18 mouse cellular contexts compared by ENCODE assay signal in the genomic region with DNA sequence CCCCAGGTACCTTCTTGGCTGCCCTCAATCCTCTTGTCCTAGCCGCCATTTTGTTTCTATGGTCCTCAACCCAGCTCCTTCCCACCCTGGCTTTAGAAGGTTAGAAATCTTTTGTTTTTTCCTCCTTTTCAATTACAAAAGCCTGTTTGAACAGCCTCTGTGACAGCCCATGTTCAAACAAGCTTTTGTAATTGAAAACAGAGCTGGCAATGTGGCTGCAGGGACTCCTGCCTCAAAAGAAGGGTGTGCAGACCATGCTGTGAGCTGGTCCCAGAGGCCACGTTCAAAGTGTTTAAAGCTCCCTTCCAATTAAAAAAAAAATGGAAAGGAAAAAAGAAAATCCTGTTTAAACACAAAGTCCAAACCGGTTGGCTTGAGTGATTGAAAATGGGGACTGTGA.
DNase-seq lines count a peak whose midpoint lies in the region; ATAC-seq and TF ChIP-seq lines count a peak whose summit lies in the region.
"Had no signal": no experiment of that assay in that cellular context is flagged by ENCODE, and none has a peak within 500 bp of the region (broad histone marks: within the 10 kb centered on the region; RNA-seq: fewer than 3 reads in every experiment).

No protein-coding gene starts in this region.

- no peak overlapping the region for H3K9ac ChIP-seq in forebrain, embryonic 14.5 days (ENCODE audit: low read length)
- H3K9ac ChIP-seq in forebrain, embryonic 13.5 days = no peak overlapping the region
- no peak overlapping the region for H3K9ac ChIP-seq in neural tube, embryonic 15.5 days (replicated peaks)
- H3K9ac ChIP-seq: forebrain, embryonic 15.5 days; hindbrain, embryonic 14.5 days had no signal

- no peak overlapping the region for H3K27ac ChIP-seq in forebrain, embryonic 14.5 days (ENCODE audit: low read depth, low read length)
- H3K27ac ChIP-seq in forebrain, embryonic 13.5 days = no peak overlapping the region
- 0 out of 2 replicates have a peak overlapping the region, but pooled peaks have one; percentile 23 for H3K27ac ChIP-seq in neural tube, embryonic 15.5 days (replicated peaks)
- no peak overlapping the region for H3K27ac ChIP-seq in thymus, adult 2 months (ENCODE audit: control insufficient read depth, insufficient read depth, low read length)
- H3K27ac ChIP-seq: forebrain, embryonic 15.5 days; heart, embryonic 10.5 days; hindbrain, embryonic 14.5 days had no signal

- DNase-seq in forebrain, embryonic 14.5 days (ENCODE audit: low spot score) = peak; percentile 39
- no peak for DNase-seq in neural tube, embryonic 10.5 days (ENCODE audit: extremely low spot score, low spot score)
- peak; percentile 58 for DNase-seq in ZHBTc4 (ENCODE audit: low read depth, low spot score)
- no peak for DNase-seq in thymus, adult 2 months
- DNase-seq: adrenal gland, adult 2 months; adrenal gland, postnatal 25 days; cerebellum, adult 2 months; cerebellum, postnatal 10 days; embryo, embryonic 11 days; gastrocnemius, postnatal 36 days; heart, adult 18-20 months; heart, postnatal 14 days had no signal

- no peaks in the 10 kb centered on the region; the same call in 1 of the 2 replicates for H3K27me3 ChIP-seq in forebrain, embryonic 14.5 days (replicated peaks; ENCODE audit: control insufficient read depth, insufficient read depth, low read length)
- 0 out of 2 replicates have a peak, but pooled peaks cover 5% of the 10 kb centered on the region for H3K27me3 ChIP-seq in forebrain, embryonic 13.5 days
- no peaks in the 10 kb centered on the region for H3K27me3 ChIP-seq in neural tube, embryonic 15.5 days (replicated peaks)
- H3K27me3 ChIP-seq in thymus, adult 2 months (ENCODE audit: control insufficient read depth, insufficient read depth, low read length) = no peaks in the 10 kb centered on the region
- H3K27me3 ChIP-seq: forebrain, embryonic 15.5 days had no signal

- no peak overlapping the region for H3K4me3 ChIP-seq in forebrain, embryonic 14.5 days (ENCODE audit: low read depth, low read length)
- H3K4me3 ChIP-seq in forebrain, embryonic 13.5 days = no peak overlapping the region
- H3K4me3 ChIP-seq in neural tube, embryonic 15.5 days (replicated peaks) = no peak overlapping the region
- H3K4me3 ChIP-seq in thymus, adult 2 months (ENCODE audit: control insufficient read depth, insufficient read depth, low read length) = no peak overlapping the region
- H3K4me3 ChIP-seq: forebrain, embryonic 15.5 days; heart, embryonic 10.5 days had no signal

- H3K9me3 ChIP-seq in forebrain, embryonic 14.5 days (replicated peaks; ENCODE audit: control insufficient read depth, low read length) = no peaks in the 10 kb centered on the region
- H3K9me3 ChIP-seq in forebrain, embryonic 13.5 days (replicated peaks) = no peaks in the 10 kb centered on the region
- H3K9me3 ChIP-seq in neural tube, embryonic 15.5 days (replicated peaks) = no peaks in the 10 kb centered on the region
- H3K9me3 ChIP-seq: forebrain, embryonic 15.5 days; heart, embryonic 10.5 days had no signal

- H3K4me1 ChIP-seq in forebrain, embryonic 14.5 days (ENCODE audit: control insufficient read depth, insufficient read depth, low read length) = peaks cover 3% of the 10 kb centered on the region; the same call in 1 of the 2 replicates
- peaks cover 12% of the 10 kb centered on the region for H3K4me1 ChIP-seq in forebrain, embryonic 13.5 days
- H3K4me1 ChIP-seq in neural tube, embryonic 15.5 days = peaks cover 1% of the 10 kb centered on the region; the same call in 1 of the 2 replicates
- H3K4me1 ChIP-seq in thymus, adult 2 months (replicated peaks; ENCODE audit: control insufficient read depth, insufficient read depth, low read length) = no peaks in the 10 kb centered on the region
- H3K4me1 ChIP-seq: heart, embryonic 10.5 days had no signal

- no peak overlapping the region for H3K4me2 ChIP-seq in forebrain, embryonic 14.5 days (ENCODE audit: low read length)
- H3K4me2 ChIP-seq in forebrain, embryonic 13.5 days = no peak overlapping the region
- H3K4me2 ChIP-seq in neural tube, embryonic 15.5 days = no peak overlapping the region
- H3K4me2 ChIP-seq: forebrain, embryonic 15.5 days; hindbrain, embryonic 14.5 days had no signal

- WGBS in forebrain, embryonic 14.5 days = 9% methylated on average over 3 of the region's 3 CpGs
- 12% methylated on average over 3 of the region's 3 CpGs for WGBS in forebrain, embryonic 13.5 days
- 25% methylated on average over 3 of the region's 3 CpGs for WGBS in neural tube, embryonic 15.5 days
- 59% methylated on average over 3 of the region's 3 CpGs for WGBS in thymus, adult 2 months

- no peaks in the 10 kb centered on the region for H3K36me3 ChIP-seq in forebrain, embryonic 14.5 days (ENCODE audit: control insufficient read depth, insufficient read depth, low read length)
- no peaks in the 10 kb centered on the region for H3K36me3 ChIP-seq in forebrain, embryonic 13.5 days (ENCODE audit: poor library complexity, severe bottlenecking)
- H3K36me3 ChIP-seq in neural tube, embryonic 15.5 days = no peaks in the 10 kb centered on the region
- no peaks in the 10 kb centered on the region for H3K36me3 ChIP-seq in thymus, adult 2 months (ENCODE audit: control insufficient read depth, insufficient read depth, low read length)
- H3K36me3 ChIP-seq: forebrain, embryonic 15.5 days; heart, embryonic 10.5 days had no signal

- no peak for TF ChIP-seq CTCF in thymus, adult 2 months (IDR thresholded peaks at IDR 0.05; ENCODE audit: borderline replicate concordance, control insufficient read depth, extremely low read depth, insufficient read depth, low read length, poor library complexity)

- TF ChIP-seq POLR2A in thymus, adult 2 months (IDR thresholded peaks at IDR 0.05; ENCODE audit: control insufficient read depth, extremely low read depth, insufficient read depth, low read length, poor library complexity) = no peak

- ATAC-seq in forebrain, embryonic 14.5 days = 0 out of 2 replicates have a peak, but pooled peaks have one; percentile 15
- ATAC-seq in forebrain, embryonic 13.5 days = no peak
- no peak for ATAC-seq in neural tube, embryonic 15.5 days (ENCODE audit: low FRiP score)
- ATAC-seq: forebrain, embryonic 15.5 days; intestine, embryonic 16.5 days had no signal

Comparison
In these comparisons a context has a peak if more than half of its experiments do, and no peak if none do; other contexts are left out.
1. DNase-seq: peak in forebrain, embryonic 14.5 days (single experiment) and ZHBTc4 (single experiment); none in neural tube, embryonic 10.5 days (single experiment) and thymus, adult 2 months (single experiment).